Mouse (Mus musculus): ENCODE measurements at regions not wholly inside any gene's neighbourhood (a gene's known extent, or its start where the extent isn't known, plus 50 kb on each side); places are given as distances from the start of the nearest gene placed in this dataset.
"Not testable (repeated sequence)": the region's sequence is repeated elsewhere in the genome, so short reads cannot be mapped to it uniquely, and the experiment has no call there.

GRCm38 (mm10) chr5:52010426-52010825, 179.9 kb downstream of the Dhx15 start:
- no peak for DNase-seq (ENCODE audit: low read depth)

- no peak for DNase-seq (ENCODE audit: low read depth)
These were observed 181.4 kb downstream of the Dhx15 start for GRCm38 (mm10) chr5:52008942-52009341.

- DNase-seq (ENCODE audit: low read depth) = no peak
These were observed 183.5 kb downstream of the Dhx15 start for GRCm38 (mm10) chr5:52006843-52007242.

- no peak for DNase-seq (ENCODE audit: low read depth)
These were observed 199.3 kb downstream of the Dhx15 start for GRCm38 (mm10) chr5:51990847-51991610.

GRCm38 (mm10) chr5:51989396-51989795, 200.9 kb downstream of the Dhx15 start:
- DNase-seq (ENCODE audit: low read depth) = no peak

- no peak for DNase-seq (ENCODE audit: low read depth)
These were observed 201.4 kb downstream of the Dhx15 start for GRCm38 (mm10) chr5:51988913-51989312.

GRCm38 (mm10) chr5:51984966-51985365, 205.3 kb downstream of the Dhx15 start:
- DNase-seq (ENCODE audit: low read depth) = no peak

- no peak for DNase-seq (ENCODE audit: low read depth)
These were observed 207.5 kb downstream of the Dhx15 start for GRCm38 (mm10) chr5:51982780-51983179.

GRCm38 (mm10) chr5:51980901-51981300, 209.4 kb downstream of the Dhx15 start:
- no peak for DNase-seq (ENCODE audit: low read depth)

GRCm38 (mm10) chr5:51952499-51952898, 237.8 kb downstream of the Dhx15 start:
- no peak for DNase-seq (ENCODE audit: low read depth)

- no peak for DNase-seq (ENCODE audit: low read depth)
These were observed 240.3 kb downstream of the Dhx15 start for GRCm38 (mm10) chr5:51949996-51950395.

- no peak for DNase-seq (ENCODE audit: low read depth)
These were observed 244.3 kb downstream of the Dhx15 start for GRCm38 (mm10) chr5:51946062-51946461.

GRCm38 (mm10) chr5:51941925-51942291, 248.4 kb downstream of the Dhx15 start:
- not testable (repeated sequence) for DNase-seq (ENCODE audit: low read depth)

GRCm38 (mm10) chr5:51941255-51941924, 248.9 kb downstream of the Dhx15 start:
- no peak for DNase-seq (ENCODE audit: low read depth)

- DNase-seq (ENCODE audit: low read depth) = no peak
These were observed 251.5 kb downstream of the Dhx15 start for GRCm38 (mm10) chr5:51938845-51939244.

- no peak for DNase-seq (ENCODE audit: low read depth)
These were observed 253.0 kb downstream of the Dhx15 start for GRCm38 (mm10) chr5:51937320-51937719.

- no peak for DNase-seq (ENCODE audit: low read depth)
These were observed 254.6 kb downstream of the Dhx15 start for GRCm38 (mm10) chr5:51935391-51936354.

- no peak for DNase-seq (ENCODE audit: low read depth)
These were observed 255.4 kb downstream of the Dhx15 start for GRCm38 (mm10) chr5:51934910-51935309.

GRCm38 (mm10) chr5:51933331-51933730, 257.0 kb downstream of the Dhx15 start:
- no peak for DNase-seq (ENCODE audit: low read depth)

GRCm38 (mm10) chr5:51930416-51930815, 259.9 kb downstream of the Dhx15 start:
- DNase-seq (ENCODE audit: low read depth) = no peak

GRCm38 (mm10) chr5:51928801-51929200, 261.5 kb downstream of the Dhx15 start:
- no peak for DNase-seq (ENCODE audit: low read depth)

- no peak for DNase-seq (ENCODE audit: low read depth)
These were observed 266.9 kb downstream of the Dhx15 start for GRCm38 (mm10) chr5:51923417-51923816.
